ENCODE assay signal across 9 mouse cellular contexts in the genomic region with DNA sequence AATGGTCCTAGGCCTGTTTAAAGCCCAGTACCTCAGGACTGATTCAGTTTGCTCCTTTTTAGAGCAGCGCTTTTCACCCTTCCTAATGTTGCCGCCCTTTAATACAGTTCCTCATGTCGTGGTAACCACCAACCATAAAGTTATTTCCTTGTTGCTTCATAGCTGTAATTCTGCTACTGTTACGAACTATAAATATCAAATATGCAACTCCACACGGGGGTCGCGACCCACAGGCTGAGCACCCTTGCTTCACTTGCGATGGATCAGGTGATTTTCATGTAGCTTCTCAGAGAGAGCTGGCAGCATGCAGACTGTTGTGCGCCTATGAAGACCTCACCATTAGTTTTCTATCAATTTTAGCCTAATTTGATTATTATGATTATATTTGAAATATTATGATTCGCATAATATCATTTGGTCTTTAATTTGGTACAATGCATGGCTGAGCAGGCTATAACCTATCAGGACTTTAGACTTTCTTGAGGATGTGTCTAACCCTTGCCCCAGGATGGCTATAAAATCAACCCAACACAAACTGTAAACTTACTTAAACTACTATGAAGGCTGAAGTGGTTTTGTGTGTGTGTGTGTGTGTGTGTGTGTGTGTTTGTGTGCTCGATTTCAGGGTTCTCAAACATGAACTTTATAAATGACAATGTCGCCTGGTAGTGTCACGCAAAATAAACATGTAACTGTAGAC. TPM values are rescaled to one million over a fixed set of nuclear protein-coding genes. Genes with fewer than 3 reads are reported as not detected.
DNase-seq lines count a peak whose midpoint lies in the region; ATAC-seq and TF ChIP-seq lines count a peak whose summit lies in the region.
"Had no signal": no experiment of that assay in that cellular context is flagged by ENCODE, and none has a peak within 500 bp of the region (broad histone marks: within the 10 kb centered on the region; RNA-seq: fewer than 3 reads in every experiment).

No protein-coding gene starts in this region.

- 72% methylated on average over 13 of the region's 13 CpGs for WGBS in lung, adult 2 months
- 89% methylated on average over 13 of the region's 13 CpGs for WGBS in forebrain, embryonic 14.5 days
- 78% methylated on average over 13 of the region's 13 CpGs for WGBS in limb, embryonic 13.5 days
- WGBS in neural tube, embryonic 15.5 days = 85% methylated on average over 13 of the region's 13 CpGs

- H3K36me3 ChIP-seq in forebrain, embryonic 14.5 days (ENCODE audit: control insufficient read depth, insufficient read depth, low read length) = no peaks in the 10 kb centered on the region
- H3K36me3 ChIP-seq in limb, embryonic 13.5 days = peaks cover 4% of the 10 kb centered on the region; the same call in 1 of the 2 replicates
- H3K36me3 ChIP-seq in neural tube, embryonic 15.5 days = peaks cover 3% of the 10 kb centered on the region; the same call in 1 of the 2 replicates

- H3K4me3 ChIP-seq in lung, adult 2 months (replicated peaks; ENCODE audit: extremely low read depth, low read depth, low read length) = peak overlapping the region; percentile 97
- H3K4me3 ChIP-seq in forebrain, embryonic 14.5 days (ENCODE audit: low read depth, low read length) = peak overlapping the region; percentile 75
- peak overlapping the region; percentile 83 for H3K4me3 ChIP-seq in limb, embryonic 13.5 days
- H3K4me3 ChIP-seq in neural tube, embryonic 15.5 days (replicated peaks) = peak overlapping the region; percentile 67

- no peaks in the 10 kb centered on the region for H3K9me3 ChIP-seq in forebrain, embryonic 14.5 days (replicated peaks; ENCODE audit: control insufficient read depth, low read length)
- H3K9me3 ChIP-seq in limb, embryonic 13.5 days = no peaks in the 10 kb centered on the region
- no peaks in the 10 kb centered on the region for H3K9me3 ChIP-seq in neural tube, embryonic 15.5 days (replicated peaks)

- peak; percentile 2 for DNase-seq in lung, adult 2 months
- no peak for DNase-seq in lung, postnatal 4 days
- DNase-seq in forebrain, embryonic 14.5 days (ENCODE audit: low spot score) = no peak
- DNase-seq in gastrocnemius, postnatal 10 days = no peak
- DNase-seq in adrenal gland, adult (ENCODE audit: inconsistent age in 2 of 2, low spot score in 1 of 2) = no peak
- DNase-seq in MN1 (ENCODE audit: low spot score) = no peak

- H3K4me1 ChIP-seq in lung, adult 2 months (ENCODE audit: control insufficient read depth, insufficient read depth, low read length) = peaks cover 9% of the 10 kb centered on the region
- no peaks in the 10 kb centered on the region for H3K4me1 ChIP-seq in forebrain, embryonic 14.5 days (ENCODE audit: control insufficient read depth, insufficient read depth, low read length)
- H3K4me1 ChIP-seq in limb, embryonic 13.5 days = no peaks in the 10 kb centered on the region
- peaks cover 17% of the 10 kb centered on the region for H3K4me1 ChIP-seq in neural tube, embryonic 15.5 days

- ATAC-seq in forebrain, embryonic 14.5 days = no peak
- no peak for ATAC-seq in limb, embryonic 13.5 days (ENCODE audit: low FRiP score, low read depth)
- ATAC-seq in neural tube, embryonic 15.5 days (ENCODE audit: low FRiP score) = no peak

- TF ChIP-seq CTCF in lung, adult 2 months (IDR thresholded peaks at IDR 0.05; ENCODE audit: insufficient read depth, low read length) = no peak

- H3K27ac ChIP-seq in forebrain, embryonic 14.5 days (ENCODE audit: low read depth, low read length) = no peak overlapping the region
- H3K27ac ChIP-seq in limb, embryonic 13.5 days = no peak overlapping the region
- H3K27ac ChIP-seq in neural tube, embryonic 15.5 days (replicated peaks) = no peak overlapping the region

- H3K9ac ChIP-seq in forebrain, embryonic 14.5 days (ENCODE audit: low read length) = no peak overlapping the region
- H3K9ac ChIP-seq in limb, embryonic 13.5 days = peak overlapping the region; percentile 89; the same call in 1 of the 2 replicates
- H3K9ac ChIP-seq in neural tube, embryonic 15.5 days (replicated peaks) = peak overlapping the region; percentile 79; the same call in 1 of the 2 replicates

- no peaks in the 10 kb centered on the region for H3K27me3 ChIP-seq in forebrain, embryonic 14.5 days (replicated peaks; ENCODE audit: control insufficient read depth, insufficient read depth, low read length)
- no peaks in the 10 kb centered on the region for H3K27me3 ChIP-seq in limb, embryonic 13.5 days
- H3K27me3 ChIP-seq in neural tube, embryonic 15.5 days (replicated peaks) = 0 out of 2 replicates have a peak, but pooled peaks cover 3% of the 10 kb centered on the region

- peak overlapping the region; percentile 75 for H3K4me2 ChIP-seq in forebrain, embryonic 14.5 days (ENCODE audit: low read length)
- H3K4me2 ChIP-seq in limb, embryonic 13.5 days (replicated peaks) = peak overlapping the region; percentile 83
- H3K4me2 ChIP-seq in neural tube, embryonic 15.5 days = peak overlapping the region; percentile 80

- no peak for TF ChIP-seq POLR2A in lung, adult 2 months (IDR thresholded peaks at IDR 0.05; ENCODE audit: borderline replicate concordance, extremely low read depth, low read depth, low read length)

RNA-seq across cellular contexts. Expression of gene B4galt4, which starts 0.7 kb away (rescaled TPM):
- 18.0 and 21.4 TPM in 2 replicates for polyA plus RNA-seq in lung, adult 2 months (2012; rRNA removed)
- polyA plus RNA-seq in forebrain, embryonic 14.5 days (2014; fragmentation: Nextera tagmentation; extraction: Ambion mirVana) = 29.5 and 31.7 TPM in 2 replicates
- polyA plus RNA-seq in limb, embryonic 13.5 days (2015; fragmentation: Nextera tagmentation; extraction: Ambion mirVana) = 36.7 and 37.2 TPM in 2 replicates
- polyA plus RNA-seq in neural tube, embryonic 15.5 days (2015; fragmentation: Nextera tagmentation; extraction: Ambion mirVana) = 32.4 and 36.3 TPM in 2 replicates
- 1 to 10 TPM; 5.5 to 5.7 TPM for total RNA-seq in gastrocnemius, postnatal 10 days (2021)

RNA-seq across cellular contexts. Expression of gene Arhgap31, which starts 28.3 kb away (rescaled TPM):
- polyA plus RNA-seq in lung, adult 2 months (2012; rRNA removed) = 43.9 and 46.8 TPM in 2 replicates
- polyA plus RNA-seq in forebrain, embryonic 14.5 days (2014; fragmentation: Nextera tagmentation; extraction: Ambion mirVana) = 2.5 and 3.6 TPM in 2 replicates
- 13.3 and 14.5 TPM in 2 replicates for polyA plus RNA-seq in limb, embryonic 13.5 days (2015; fragmentation: Nextera tagmentation; extraction: Ambion mirVana)
- polyA plus RNA-seq in neural tube, embryonic 15.5 days (2015; fragmentation: Nextera tagmentation; extraction: Ambion mirVana) = 5.9 and 6.0 TPM in 2 replicates
- total RNA-seq in gastrocnemius, postnatal 10 days (2021) = 10 to 100 TPM; 22.1 to 28.5 TPM

RNA-seq across cellular contexts. Expression of gene Upk1b, which starts 58.8 kb away (rescaled TPM):
- polyA plus RNA-seq in lung, adult 2 months (2012; rRNA removed) = 36.4 and 68.1 TPM in 2 replicates
- 0.22 TPM in 1 of 2 replicates, not detected in the other for polyA plus RNA-seq in forebrain, embryonic 14.5 days (2014; fragmentation: Nextera tagmentation; extraction: Ambion mirVana)
- polyA plus RNA-seq in limb, embryonic 13.5 days (2015; fragmentation: Nextera tagmentation; extraction: Ambion mirVana) = 12.1 and 12.9 TPM in 2 replicates
- polyA plus RNA-seq in neural tube, embryonic 15.5 days (2015; fragmentation: Nextera tagmentation; extraction: Ambion mirVana) = 0.97 and 2.2 TPM in 2 replicates
- not detected for total RNA-seq in gastrocnemius, postnatal 10 days (2021)
- polyA plus RNA-seq: Patski had no signal
